Mouse (Mus musculus) left cerebral cortex, postnatal 14 days (tissue): ENCODE measurements around the gene Poglut1. TPM values are rescaled to one million over a fixed set of nuclear protein-coding genes. Genes with fewer than 3 reads are reported as not detected.
"Not testable (repeated sequence)": the region's sequence is repeated elsewhere in the genome, so short reads cannot be mapped to it uniquely, and the experiment has no call there.

Source experiments
- DNase-seq, 2 experiments: peaks; one replicate each; pipeline ENCODE4 v3.0.0; 2021 to 2022; ENCODE audit warnings: low spot score in 2 of 2, mixed read lengths in 1 of 2
- intact Hi-C: fragments of 180-260 bp; cut with DNase I; formaldehyde crosslinking; loops from one replicate; pipeline ENCODE4 v1.15.1; 2025
- total RNA-seq, 2 experiments: library from RNA; stranded (reverse); gene quantifications; 2 replicates each; pipeline ENCODE4 v1.2.3; 2021

Gene Poglut1
- total RNA-seq, 2 experiments from 2014 or later = 37.1 to 43.1 TPM

- intact Hi-C loops = loop anchor here (5.0 to 10.0 kb wide), 2 partner anchors 108 to 136 kb away; partner anchors contain the start of genes Cox17 and Gm21987
- peak in 1 of 2 experiments; percentile 21 for DNase-seq
These were observed 67.1 kb downstream of the Poglut1 start for GRCm38 (mm10) chr16:38482780-38483562.

GRCm38 (mm10) chr16:38481327-38481726 lies 68.7 kb downstream of the Poglut1 start:
- intact Hi-C loops = loop anchor here (5.0 to 10.0 kb wide), 2 partner anchors 107 to 134 kb away; partner anchors contain the start of genes Cox17 and Gm21987
- no peak for DNase-seq

- intact Hi-C loops = no loop called here
- DNase-seq = no peak
These were observed 71.8 kb downstream of the Poglut1 start for GRCm38 (mm10) chr16:38478296-38478695.

GRCm38 (mm10) chr16:38477241-38477608 lies 72.8 kb downstream of the Poglut1 start:
- intact Hi-C loops, DNase-seq: not testable (repeated sequence)

GRCm38 (mm10) chr16:38476312-38477240 lies 73.5 kb downstream of the Poglut1 start:
- intact Hi-C loops = no loop called here
- peak; percentile 25 to 41 for DNase-seq

GRCm38 (mm10) chr16:38475681-38476311 lies 74.3 kb downstream of the Poglut1 start:
- intact Hi-C loops = no loop called here

More at GRCm38 (mm10) chr16:38475681-38476311, 74.3 kb downstream of the Poglut1 start:
- DNase-seq = no peak

Other genes starting within 250 kb of the Poglut1 start
- gene Maats1, start 208.1 kb downstream of the Poglut1 start, total RNA-seq = 1 to 10 TPM; 1.1 to 1.2 TPM
- gene Cox17, start 203.3 kb downstream of the Poglut1 start, total RNA-seq = 10 to 100 TPM; 88.0 to 89.4 TPM
- gene Gm21987, start 203.2 kb downstream of the Poglut1 start, total RNA-seq = not detected
- under 1 TPM; 0.64 to 0.89 TPM for gene Popdc2, start 188.0 kb downstream of the Poglut1 start, total RNA-seq
- gene Pla1a, start 117.1 kb downstream of the Poglut1 start, total RNA-seq = 1 to 10 TPM in 1 of 2 experiments, under 1 TPM in 1; 0.57 to 1.3 TPM
- gene Adprh, start 97.6 kb downstream of the Poglut1 start, total RNA-seq = 10 to 100 TPM; 61.4 to 63.4 TPM
- gene Cd80, start 94.7 kb downstream of the Poglut1 start, total RNA-seq = under 1 TPM; 0.30 to 0.46 TPM
- gene Timmdc1, start 27.6 kb downstream of the Poglut1 start, total RNA-seq = 10 to 100 TPM; 30.2 to 31.5 TPM
- gene Tmem39a, start 8.4 kb upstream of the Poglut1 start, total RNA-seq = 10 to 100 TPM; 21.7 to 24.5 TPM
- gene Arhgap31, start 163.0 kb upstream of the Poglut1 start, total RNA-seq = 10 to 100 TPM; 19.9 to 20.6 TPM
- 10 to 100 TPM; 20.6 to 23.5 TPM for gene B4galt4, start 192.0 kb upstream of the Poglut1 start, total RNA-seq